Mouse (Mus musculus): ENCODE results near the gene Asxl2. TPM values are rescaled to one million over a fixed set of nuclear protein-coding genes. Genes with fewer than 3 reads are reported as not detected.
"Not testable (repeated sequence)": the region's sequence is repeated elsewhere in the genome, so short reads cannot be mapped to it uniquely, and the experiment has no call there.

The Asxl2 gene
- 10 to 100 TPM; 32.6 to 34.3 TPM for total RNA-seq (2021)
- long read RNA-seq, experiment 1, result 0 reads
- long read RNA-seq, experiment 2, partial matches to known transcripts, result 0 of 3 reads
- long read RNA-seq, experiment 2, other reads (novel, unspliced or antisense), result 3 of 3 reads

DNA sequence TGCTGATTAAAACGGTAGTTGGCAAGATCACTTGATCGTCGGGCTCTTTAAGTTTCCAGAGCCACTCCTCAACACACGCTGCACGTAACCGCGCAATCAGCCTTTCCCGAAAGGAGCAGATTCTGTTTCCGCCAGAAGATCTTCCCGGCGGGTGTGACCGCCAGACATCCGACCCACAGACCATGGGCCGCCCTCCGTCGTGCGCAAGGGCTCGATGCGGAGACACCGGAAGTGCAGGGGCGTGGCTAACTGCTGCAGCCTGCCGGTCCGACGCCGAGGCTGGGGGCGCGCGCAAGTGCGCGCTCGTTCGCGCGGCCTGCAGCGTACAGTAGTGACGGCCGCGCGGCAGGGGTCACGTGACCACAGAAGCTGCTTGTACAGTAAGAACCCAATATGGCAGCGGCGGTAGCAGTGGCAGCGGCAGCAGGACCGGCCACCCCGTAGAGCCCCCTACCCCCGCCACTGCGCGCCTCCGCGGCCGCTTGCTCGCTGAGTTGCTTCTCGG is at the start of gene Asxl2:
Asxl2 (plus strand) TSS at position 328 of the 505 bp plus-strand sequence.
- Histone ChIP-seq H3K4me3 (peak within 1 kb of the TSS; percentile 100), H3K27ac (peak within 1 kb of the TSS; percentile 96)
- DNase-seq (ENCODE audit: low spot score in 2 of 2), result peak; percentile 97 to 98
- TF ChIP-seq CTCF (conservative IDR thresholded peaks at IDR 0.05), result no peak

DNA sequence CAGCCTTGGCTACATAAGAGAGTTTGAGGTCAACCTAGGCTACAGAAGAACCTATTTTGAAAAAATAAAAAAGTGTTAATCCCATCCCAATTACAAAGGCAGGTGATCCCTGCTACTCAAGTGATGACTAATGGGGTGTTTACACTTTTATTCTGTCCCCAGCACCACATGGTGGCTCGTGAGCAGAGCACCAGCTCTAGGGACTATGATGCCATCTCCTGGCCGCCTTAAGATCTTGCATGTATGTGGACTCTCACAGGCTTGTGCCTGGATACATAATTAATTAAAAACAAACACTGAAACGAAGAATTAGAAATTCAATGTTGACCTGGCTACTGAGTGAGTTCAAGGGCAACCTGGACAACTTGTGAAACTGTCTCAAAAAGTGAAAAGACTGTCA is 49.5 kb upstream of the Asxl2 start:
- Histone ChIP-seq H3K4me3 (no peak overlapping the region), H3K27ac (no peak overlapping the region)
- peak; percentile 64 for TF ChIP-seq CTCF (conservative IDR thresholded peaks at IDR 0.05)
- no peak for DNase-seq (ENCODE audit: low spot score in 2 of 2)

DNA sequence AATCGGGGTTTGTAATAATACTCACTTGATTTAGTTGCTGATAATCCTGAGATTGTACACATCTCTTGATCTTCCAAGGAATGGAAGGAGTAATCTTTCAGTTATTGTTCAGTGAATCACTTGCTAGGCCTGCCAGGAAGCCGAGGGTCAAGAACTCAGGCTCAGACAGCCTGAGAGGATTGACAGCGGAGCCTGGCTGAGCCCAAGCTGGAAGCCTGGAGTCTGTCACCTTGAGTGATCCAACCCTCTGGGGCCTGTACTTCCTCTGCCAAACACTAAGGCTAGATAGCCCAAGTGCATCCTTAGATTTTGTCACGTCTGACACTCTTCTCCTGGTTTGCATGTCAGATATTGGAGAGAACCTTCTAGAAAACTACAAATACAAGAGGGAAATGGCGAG is 48.9 kb upstream of the Asxl2 start:
- peak overlapping the region; percentile 24; the same call in 1 of the 2 replicates for H3K27ac ChIP-seq
- no peak for DNase-seq (ENCODE audit: low spot score in 2 of 2)
- no peak overlapping the region for H3K4me3 ChIP-seq
- TF ChIP-seq CTCF (conservative IDR thresholded peaks at IDR 0.05), result no peak

DNA sequence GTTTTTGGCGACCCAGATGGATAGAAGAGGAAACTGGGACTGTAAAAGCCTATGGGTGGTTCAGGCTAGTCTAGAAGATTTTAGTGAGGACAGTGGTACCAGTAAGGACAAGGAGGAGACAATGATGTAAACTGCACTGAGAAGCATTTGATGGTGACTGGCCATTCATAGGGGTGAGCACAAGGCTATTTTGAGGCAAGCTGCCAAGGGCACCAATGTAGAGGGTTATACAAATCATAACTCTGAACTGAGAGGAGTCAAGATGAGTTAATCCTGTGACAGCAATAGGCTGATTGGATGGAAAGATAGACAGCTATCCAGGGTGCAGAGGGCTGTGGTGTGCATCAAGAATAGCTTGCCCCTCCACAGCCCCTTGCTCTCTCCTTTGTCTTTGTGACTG is 41.8 kb upstream of the Asxl2 start:
- TF ChIP-seq CTCF (conservative IDR thresholded peaks at IDR 0.05), result no peak
- peak overlapping the region; percentile 83 for H3K27ac ChIP-seq
- no peak for DNase-seq (ENCODE audit: low spot score in 2 of 2)
- no peak overlapping the region for H3K4me3 ChIP-seq

DNA sequence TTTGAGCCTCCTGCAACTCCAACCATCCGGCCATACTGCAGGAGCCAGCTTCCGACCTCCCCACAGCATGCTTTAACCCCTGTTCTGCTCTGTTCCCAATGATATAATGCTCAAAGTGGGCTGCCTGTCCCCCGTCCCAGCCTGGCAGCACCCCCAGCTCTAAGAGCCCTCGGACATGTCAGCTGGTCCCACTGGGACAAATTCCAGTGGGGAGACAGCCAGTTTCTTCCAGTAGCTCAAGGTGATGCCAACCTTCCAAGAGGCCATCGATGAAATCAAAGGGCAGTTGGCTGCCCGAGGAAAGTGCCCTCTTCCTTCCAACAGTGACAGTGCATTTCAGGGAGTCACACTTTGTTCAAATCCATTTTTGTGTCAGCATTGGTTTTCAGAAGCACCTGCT is 41.4 kb upstream of the Asxl2 start:
- Histone ChIP-seq H3K4me3 (no peak overlapping the region), H3K27ac (peak overlapping the region; percentile 83)
- no peak; the same call in 1 of the 2 replicates for TF ChIP-seq CTCF (conservative IDR thresholded peaks at IDR 0.05)
- no peak for DNase-seq (ENCODE audit: low spot score in 2 of 2)

DNA sequence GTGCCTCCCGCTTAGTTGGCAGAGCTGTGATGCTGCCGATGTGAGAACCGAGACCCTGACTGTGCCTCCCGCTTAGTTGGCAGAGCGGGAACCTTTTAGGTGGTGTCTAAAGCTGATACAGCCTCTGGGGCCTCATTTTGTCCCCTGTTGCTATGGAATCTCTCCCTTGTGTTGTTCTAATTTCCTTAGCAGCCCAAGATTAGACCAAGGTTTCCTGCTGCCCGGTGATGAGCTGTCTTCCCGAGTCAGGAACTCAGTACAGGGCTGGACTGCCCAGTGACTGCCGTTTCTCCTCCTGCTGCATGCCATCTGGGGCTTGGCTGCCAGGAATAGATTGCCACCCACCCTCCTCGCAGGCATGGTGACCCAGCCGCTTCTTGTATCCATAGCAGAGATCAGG is 40.7 kb upstream of the Asxl2 start:
- no peak overlapping the region for H3K4me3 ChIP-seq
- TF ChIP-seq CTCF (conservative IDR thresholded peaks at IDR 0.05), result no peak
- H3K27ac ChIP-seq, result peak overlapping the region; percentile 83
- DNase-seq (ENCODE audit: low spot score in 2 of 2), result no peak

DNA sequence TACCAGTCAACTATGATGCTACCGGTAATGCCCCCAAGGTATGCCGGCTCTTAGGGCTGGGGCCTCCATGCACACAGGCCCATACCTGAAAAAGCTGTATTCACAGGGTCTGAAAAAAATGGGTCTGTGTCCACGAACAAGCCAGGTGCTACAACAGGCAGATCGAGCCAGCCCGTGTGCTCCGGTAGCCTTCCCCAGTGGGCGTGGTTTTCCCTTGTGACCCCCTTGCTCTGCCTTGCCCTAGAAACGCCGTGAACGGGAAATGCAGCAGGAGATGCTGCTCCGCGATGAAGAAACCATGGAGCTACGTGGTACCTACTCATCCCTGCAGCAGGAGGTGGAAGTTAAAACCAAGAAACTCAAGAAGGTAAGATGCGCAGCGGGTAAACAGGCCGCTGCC is 38.8 kb upstream of the Asxl2 start:
- DNase-seq (ENCODE audit: low spot score in 2 of 2), result no peak
- Histone ChIP-seq H3K27ac (no peak overlapping the region), H3K4me3 (no peak overlapping the region)
- no peak for TF ChIP-seq CTCF (conservative IDR thresholded peaks at IDR 0.05)

DNA sequence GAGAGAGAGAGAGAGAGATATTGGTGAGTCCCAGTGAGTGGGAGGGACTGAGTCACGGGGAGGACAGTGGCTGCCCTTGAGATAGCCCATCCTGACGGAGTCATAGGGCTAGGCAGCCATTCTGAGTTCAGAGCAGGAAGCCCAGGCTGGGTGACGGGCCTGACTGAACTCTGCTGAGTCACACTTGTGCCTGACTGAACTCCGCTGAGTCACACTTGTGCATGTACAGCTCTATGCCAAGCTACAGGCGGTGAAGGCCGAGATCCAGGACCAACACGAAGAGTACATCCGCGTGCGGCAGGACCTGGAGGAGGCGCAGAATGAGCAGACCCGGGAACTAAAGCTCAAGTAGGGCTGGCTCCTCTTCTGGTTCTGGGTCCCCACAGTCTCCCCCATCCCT is 37.3 kb upstream of the Asxl2 start:
- Histone ChIP-seq H3K4me3 (no peak overlapping the region), H3K27ac (no peak overlapping the region; the same call in 1 of the 2 replicates)
- no peak for DNase-seq (ENCODE audit: low spot score in 2 of 2)
- TF ChIP-seq CTCF (conservative IDR thresholded peaks at IDR 0.05), result no peak

DNA sequence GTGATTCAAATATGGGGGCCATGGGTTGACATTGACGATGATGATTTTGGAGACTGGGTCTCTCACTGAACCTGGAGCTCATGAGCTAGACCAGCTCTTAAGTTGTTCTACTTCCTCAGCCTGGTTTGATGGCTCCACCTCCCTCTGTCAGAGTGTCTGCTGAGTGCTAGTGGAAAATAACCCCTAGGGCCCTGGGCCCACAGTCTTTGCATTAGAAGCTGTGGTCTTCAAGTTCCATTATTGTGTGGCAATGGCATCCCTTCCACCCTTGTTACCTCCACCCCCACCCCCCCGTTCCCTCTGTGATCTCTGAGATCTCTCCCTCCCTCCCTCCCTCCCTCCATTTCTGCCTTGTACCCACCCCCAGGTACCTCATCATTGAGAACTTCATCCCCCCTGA is 36.6 kb upstream of the Asxl2 start:
- DNase-seq (ENCODE audit: low spot score in 2 of 2), result no peak
- Histone ChIP-seq H3K4me3 (no peak overlapping the region), H3K27ac (peak overlapping the region; percentile 36; the same call in 1 of the 2 replicates)
- no peak for TF ChIP-seq CTCF (conservative IDR thresholded peaks at IDR 0.05)

DNA sequence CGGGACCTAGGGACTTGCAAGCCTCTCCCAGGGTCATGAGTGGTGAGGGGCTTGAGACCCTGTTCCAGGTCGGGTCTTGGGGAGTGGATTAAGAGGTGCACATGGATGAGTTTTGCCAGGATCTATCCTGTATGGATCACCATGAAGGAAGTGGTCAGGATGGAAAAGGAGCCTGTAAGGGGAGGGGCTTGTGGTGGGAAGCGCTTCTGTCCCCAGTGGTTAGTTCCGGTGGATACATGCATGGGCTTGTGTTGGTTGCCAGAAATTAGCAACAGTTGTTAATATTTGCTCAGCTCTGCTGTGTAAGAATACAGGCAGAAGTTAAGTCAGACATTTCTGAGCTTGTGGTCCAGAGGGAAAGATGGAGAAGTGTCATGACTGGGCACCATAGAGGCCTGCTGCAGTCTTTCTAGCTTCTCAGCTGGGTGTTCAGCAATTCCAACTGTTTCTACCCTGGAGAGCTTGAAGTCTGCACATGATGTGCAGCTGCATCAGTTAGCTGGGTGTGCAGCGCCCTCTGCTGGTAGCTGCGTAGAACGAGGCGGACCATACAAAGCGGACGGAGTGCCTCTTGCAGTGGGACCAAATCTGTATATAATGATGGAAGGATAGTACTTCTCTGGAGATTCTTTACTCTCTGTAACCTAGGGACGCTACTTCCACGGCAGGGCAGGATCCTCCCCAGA is 35.9 kb upstream of the Asxl2 start:
- H3K4me3 ChIP-seq, result no peak overlapping the region
- peak overlapping the region; percentile 36 for H3K27ac ChIP-seq
- TF ChIP-seq CTCF (conservative IDR thresholded peaks at IDR 0.05), result peak; percentile 98
- peak; percentile 81 to 89 for DNase-seq (ENCODE audit: low spot score in 2 of 2)

DNA sequence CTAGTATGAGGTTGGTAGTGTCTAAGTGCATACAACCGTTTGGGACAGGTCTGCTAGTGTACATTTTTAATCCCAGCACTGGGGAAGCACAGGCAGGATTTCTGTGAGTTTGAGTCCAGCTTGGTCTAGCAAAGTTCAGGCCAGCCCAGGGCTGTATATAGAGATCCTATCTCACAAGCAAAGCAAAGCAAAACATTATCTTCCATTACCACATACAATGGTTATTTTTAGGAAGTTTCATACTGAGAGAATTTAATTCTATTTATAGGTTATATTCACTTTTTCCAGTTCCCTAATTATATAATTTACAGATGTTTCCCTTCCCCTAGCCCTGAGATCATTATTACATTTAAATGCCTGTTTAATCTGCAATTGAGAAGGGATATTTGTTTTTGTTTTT is 35.4 kb upstream of the Asxl2 start:
- H3K27ac ChIP-seq, result no peak overlapping the region
- no peak for TF ChIP-seq CTCF (conservative IDR thresholded peaks at IDR 0.05)

DNA sequence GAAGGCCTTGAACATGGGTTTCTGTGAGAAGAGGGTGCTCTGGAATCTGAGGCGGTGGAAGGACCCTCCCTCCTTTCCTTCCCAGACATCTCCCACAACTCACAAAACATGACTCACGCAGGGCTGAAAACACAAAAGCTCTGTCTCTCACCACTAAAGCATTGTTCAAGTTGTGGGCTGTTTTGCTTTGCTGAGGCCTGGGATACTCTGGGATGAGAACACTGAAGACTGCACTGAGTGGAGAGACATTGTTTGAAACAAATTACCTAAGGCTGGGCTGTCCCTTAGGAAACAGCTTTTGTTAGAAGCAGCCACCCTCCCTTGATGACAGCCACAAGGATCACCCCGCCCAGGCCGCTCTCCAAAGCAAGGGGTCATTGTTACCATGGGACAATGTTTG is 33.5 kb upstream of the Asxl2 start:
- TF ChIP-seq CTCF (conservative IDR thresholded peaks at IDR 0.05), result no peak
- no peak for DNase-seq (ENCODE audit: low spot score in 2 of 2)
- peak overlapping the region; percentile 64 for H3K27ac ChIP-seq
- no peak overlapping the region for H3K4me3 ChIP-seq

More for the DNA sequence above, 35.4 kb upstream of the Asxl2 start:
- no peak for DNase-seq (ENCODE audit: low spot score in 2 of 2)
- H3K4me3 ChIP-seq, result no peak overlapping the region

DNA sequence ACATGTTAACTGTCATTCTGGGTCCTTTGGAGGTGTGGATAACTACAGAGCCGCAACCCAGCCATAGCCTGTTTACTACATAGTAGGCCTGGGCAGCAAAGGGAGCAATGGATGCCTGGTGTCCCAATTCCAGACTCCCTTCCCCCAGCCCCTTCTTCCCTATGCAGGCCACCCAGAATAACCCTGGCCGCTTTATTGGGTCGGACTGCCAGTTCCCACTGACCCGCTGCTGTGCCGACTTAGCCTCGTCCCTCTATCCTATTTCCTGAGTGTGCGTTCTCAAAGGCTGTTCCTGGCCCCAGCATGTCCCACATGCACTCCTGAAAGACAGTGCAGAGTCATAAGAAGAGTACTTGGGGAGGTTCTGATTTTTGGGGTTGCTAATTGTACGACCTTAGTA is 29.7 kb upstream of the Asxl2 start:
- Histone ChIP-seq H3K4me3 (no peak overlapping the region), H3K27ac (no peak overlapping the region)
- no peak for DNase-seq (ENCODE audit: low spot score in 2 of 2)
- no peak for TF ChIP-seq CTCF (conservative IDR thresholded peaks at IDR 0.05)

DNA sequence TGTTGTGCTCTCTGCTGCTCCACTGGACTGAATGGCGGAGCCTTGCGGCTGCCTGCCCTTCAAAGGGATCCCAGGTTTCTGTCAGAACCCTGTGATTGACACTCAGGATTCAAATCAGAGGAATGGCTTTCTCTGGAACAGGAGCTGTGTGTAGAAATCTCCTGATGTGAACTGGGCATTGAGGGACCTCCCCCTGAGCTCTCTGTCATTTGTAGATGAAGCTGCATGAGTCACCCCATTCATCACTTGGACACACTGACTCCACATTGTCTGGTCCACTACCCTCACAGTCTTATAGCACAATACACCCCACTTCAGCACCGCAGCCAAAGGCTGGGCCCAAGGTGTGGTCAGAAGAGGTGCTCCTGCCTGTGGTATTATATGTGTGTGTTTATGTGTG is 21.0 kb upstream of the Asxl2 start:
- H3K27ac ChIP-seq, result peak overlapping the region; percentile 36; the same call in 1 of the 2 replicates
- not testable (repeated sequence) for H3K4me3 ChIP-seq; DNase-seq (ENCODE audit: low spot score in 2 of 2)
